Mouse (Mus musculus) ES-Bruce4 (cell line): ENCODE results near the gene Hba-a1. TPM values are rescaled to one million over a fixed set of nuclear protein-coding genes. Genes with fewer than 3 reads are reported as not detected.

Experiments used
- H3K27ac ChIP-seq: 2 replicates; pipeline ENCODE4 v1.5.1; 2012; ENCODE audit warnings: low read length, inconsistent platforms; ENCODE audit not compliant: insufficient read depth
- H3K27me3 ChIP-seq: 2 replicates; pipeline ENCODE4 v1.6.1; 2012; ENCODE audit warnings: mild to moderate bottlenecking, low read length, inconsistent platforms; ENCODE audit not compliant: control insufficient read depth, poor library complexity, insufficient read depth, severe bottlenecking
- H3K36me3 ChIP-seq: 2 replicates; pipeline ENCODE4 v1.6.1; 2012; ENCODE audit warnings: inconsistent platforms, mild to moderate bottlenecking, low read length, moderate library complexity; ENCODE audit not compliant: control insufficient read depth, poor library complexity, insufficient read depth, severe bottlenecking
- H3K4me1 ChIP-seq: one replicate; pipeline ENCODE4 v1.8.1; 2011; ENCODE audit warnings: low read length; ENCODE audit not compliant: control insufficient read depth, insufficient read depth
- H3K4me3 ChIP-seq: 2 replicates; pipeline ENCODE4 v1.5.1; 2011; ENCODE audit warnings: low read depth, mild to moderate bottlenecking, low read length
- H3K9ac ChIP-seq: 2 replicates; pipeline ENCODE4 v1.6.1; 2012; ENCODE audit warnings: low read depth, mild to moderate bottlenecking, inconsistent platforms; ENCODE audit not compliant: poor library complexity, severe bottlenecking
- H3K9me3 ChIP-seq: replicated peaks from 2 replicates; pipeline ENCODE4 v1.6.1; 2012; ENCODE audit warnings: mild to moderate bottlenecking, low read length, inconsistent platforms; ENCODE audit not compliant: control insufficient read depth, poor library complexity, insufficient read depth, severe bottlenecking
- CTCF ChIP-seq: IDR thresholded peaks from one replicate; pipeline ENCODE4 v1.8.1; 2011; ENCODE audit warnings: low read depth, low read length
- EP300 ChIP-seq: IDR thresholded peaks from 2 replicates; pipeline ENCODE4 v1.6.1; 2011; ENCODE audit warnings: low read depth, low read length; ENCODE audit not compliant: insufficient read depth
- POLR2A ChIP-seq: IDR thresholded peaks from one replicate; pipeline ENCODE4 v1.8.1; 2011; ENCODE audit warnings: low read length; ENCODE audit not compliant: insufficient read depth
- polyA plus RNA-seq: library from polyadenylated mRNA; stranded (reverse); fragments of >200 nt; gene quantifications from 2 replicates; pipeline ENCODE4 v1.2.4, GENCODE M21; 2011; ENCODE audit warnings: low read depth; ENCODE audit not compliant: missing spikeins, insufficient read depth, insufficient read length

Gene Hba-a1
- polyA plus RNA-seq, 1 experiment: 1.6 TPM

DNA sequence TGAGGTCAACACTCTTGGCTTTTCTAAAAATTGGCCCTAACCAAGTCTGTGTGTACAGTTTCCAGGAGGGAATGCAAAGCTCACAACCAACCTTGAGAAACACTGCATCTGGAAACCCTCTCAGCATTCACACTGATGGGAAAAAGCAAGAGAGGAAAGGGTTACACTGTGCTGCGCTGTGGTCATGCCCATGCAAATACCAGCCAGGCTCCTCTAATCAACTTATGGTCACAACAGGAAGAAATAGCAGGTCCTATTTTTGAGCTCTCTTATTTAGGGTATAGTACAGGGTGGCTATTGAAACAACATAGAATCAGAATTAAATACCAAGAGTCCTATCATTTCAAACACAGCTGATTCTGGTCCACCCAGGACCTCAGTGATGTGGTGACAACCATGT, 38.7 kb upstream of the Hba-a1 start:
- peaks cover 8% of the 10 kb centered on the region; the same call in 1 of the 2 replicates for H3K36me3 ChIP-seq
- H3K4me3 ChIP-seq: no peak overlapping the region
- H3K27ac ChIP-seq: no peak overlapping the region
- no peak overlapping the region for H3K9ac ChIP-seq
- peaks cover 3% of the 10 kb centered on the region for H3K4me1 ChIP-seq
- TF ChIP-seq CTCF: no peak
- TF ChIP-seq POLR2A: no peak
- no peak for TF ChIP-seq EP300
- no peaks in the 10 kb centered on the region for H3K9me3 ChIP-seq
- H3K27me3 ChIP-seq: no peaks in the 10 kb centered on the region

DNA sequence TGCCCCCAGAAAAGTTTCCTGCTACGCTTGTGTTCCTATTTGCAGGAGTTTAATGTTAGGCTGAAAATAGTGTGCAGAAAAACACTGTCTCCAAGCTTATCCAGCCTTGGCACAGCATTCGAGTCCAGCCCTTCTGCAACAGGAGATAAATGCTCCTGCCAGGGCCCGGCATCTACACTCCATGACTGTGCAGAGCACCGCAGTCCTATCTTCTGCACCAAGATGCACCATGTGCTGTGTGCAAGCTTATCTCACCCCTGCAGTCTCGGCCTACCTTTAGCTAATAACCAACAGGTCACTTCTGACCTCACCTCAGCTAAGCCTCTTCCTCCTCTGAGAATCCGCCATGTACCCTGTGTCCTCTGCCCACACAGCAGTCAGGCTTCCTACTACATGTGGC, 37.7 kb upstream of the Hba-a1 start:
- Histone ChIP-seq H3K27ac (no peak overlapping the region), H3K4me1 (peaks cover 3% of the 10 kb centered on the region), H3K9me3 (no peaks in the 10 kb centered on the region), H3K9ac (no peak overlapping the region), H3K36me3 (peaks cover 8% of the 10 kb centered on the region; the same call in 1 of the 2 replicates), H3K27me3 (no peaks in the 10 kb centered on the region), H3K4me3 (no peak overlapping the region)
- TF ChIP-seq CTCF: no peak
- TF ChIP-seq POLR2A: no peak
- no peak for TF ChIP-seq EP300

DNA sequence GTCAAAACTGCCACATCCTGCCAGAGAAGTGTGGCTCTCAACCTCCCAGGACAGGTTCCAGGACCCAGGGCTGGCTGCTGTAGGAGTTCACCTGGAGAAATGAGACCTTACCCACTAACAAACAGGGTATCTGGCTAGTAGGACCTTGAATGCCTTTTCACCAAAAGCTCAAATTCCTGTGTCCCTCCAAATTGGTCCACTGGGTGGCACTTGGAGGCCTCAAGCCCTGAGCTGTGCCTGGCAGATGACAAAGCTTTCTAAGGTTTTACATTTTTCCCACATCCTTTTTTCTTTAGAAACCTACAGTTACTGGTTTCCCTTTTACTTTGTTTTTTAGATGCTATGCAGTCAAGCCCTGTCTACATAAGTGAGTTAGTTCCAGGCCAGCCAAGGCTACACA, 36.2 kb upstream of the Hba-a1 start:
- no peaks in the 10 kb centered on the region for H3K9me3 ChIP-seq
- H3K27ac ChIP-seq: no peak overlapping the region
- H3K27me3 ChIP-seq: no peaks in the 10 kb centered on the region
- peaks cover 3% of the 10 kb centered on the region for H3K4me1 ChIP-seq
- H3K9ac ChIP-seq: no peak overlapping the region
- peaks cover 8% of the 10 kb centered on the region; the same call in 1 of the 2 replicates for H3K36me3 ChIP-seq
- H3K4me3 ChIP-seq: no peak overlapping the region
- TF ChIP-seq EP300 (no peak), CTCF (no peak), POLR2A (no peak)

DNA sequence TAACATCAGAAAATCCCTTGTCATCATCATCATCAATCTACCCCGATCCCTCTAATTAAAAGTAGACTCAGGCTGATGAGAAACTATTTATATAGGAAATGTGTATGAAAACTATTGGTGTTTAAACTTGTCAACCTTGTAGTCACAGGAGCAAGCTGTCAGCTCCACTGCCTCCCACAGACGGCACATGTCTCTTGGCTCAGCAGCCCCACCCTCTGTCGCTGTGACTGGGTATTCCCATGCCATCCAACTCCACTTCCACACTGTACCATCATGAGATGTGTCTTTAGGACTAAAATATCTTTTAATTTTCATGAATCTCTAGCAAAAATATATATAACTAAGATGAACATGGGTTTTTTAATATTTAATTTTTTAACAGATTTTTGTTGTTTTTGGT, 35.0 kb upstream of the Hba-a1 start:
- H3K9ac ChIP-seq: no peak overlapping the region
- TF ChIP-seq POLR2A: no peak
- no peak for TF ChIP-seq EP300
- TF ChIP-seq CTCF: no peak

DNA sequence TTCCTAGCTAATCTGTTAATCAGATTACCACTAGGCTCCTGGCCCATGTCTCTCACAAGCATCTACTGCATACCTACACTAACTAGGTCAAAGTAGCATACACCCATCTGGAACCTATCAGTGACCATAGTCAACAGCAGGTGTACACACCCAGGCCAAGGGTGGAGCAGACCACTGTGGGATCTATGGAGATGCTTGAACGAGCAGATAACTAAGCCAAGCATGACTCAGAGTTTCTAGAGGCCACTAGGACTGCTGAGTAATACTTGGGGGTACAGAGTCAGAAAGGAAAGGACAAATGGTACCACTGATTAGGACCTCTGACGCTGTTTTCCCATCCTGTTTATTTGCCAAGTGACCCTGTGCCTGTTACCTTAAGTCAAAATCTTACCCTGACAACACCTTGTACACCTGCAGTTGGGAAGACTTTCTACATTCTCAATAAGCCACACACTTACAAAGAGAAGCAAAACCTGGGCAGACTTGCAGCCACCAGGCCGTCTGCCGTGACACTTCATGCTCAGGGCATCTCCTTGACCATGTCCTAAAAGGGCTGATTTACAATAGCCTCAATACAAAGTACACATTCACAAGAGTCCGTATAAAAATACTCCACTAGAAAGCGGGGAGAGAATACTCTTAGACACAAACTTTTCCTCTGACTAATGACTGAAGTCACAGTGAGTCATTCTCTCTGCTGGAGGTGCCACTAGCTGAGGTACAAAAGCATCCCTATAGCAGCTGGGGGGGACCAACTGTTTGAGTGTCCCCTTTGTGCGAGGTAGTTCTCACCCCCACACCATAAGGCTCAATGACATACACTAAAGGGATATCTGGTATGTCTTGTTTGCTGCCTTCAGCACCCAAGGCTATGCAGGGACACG, 32.2 kb upstream of the Hba-a1 start:
- Histone ChIP-seq H3K4me1 (no peaks in the 10 kb centered on the region), H3K9me3 (no peaks in the 10 kb centered on the region), H3K36me3 (peaks cover 10% of the 10 kb centered on the region; the same call in 1 of the 2 replicates), H3K27ac (no peak overlapping the region), H3K4me3 (no peak overlapping the region), H3K27me3 (no peaks in the 10 kb centered on the region), H3K9ac (no peak overlapping the region)
- TF ChIP-seq CTCF: no peak
- no peak for TF ChIP-seq EP300
- TF ChIP-seq POLR2A: no peak

More for the DNA sequence above, 35.0 kb upstream of the Hba-a1 start:
- H3K36me3 ChIP-seq: peaks cover 10% of the 10 kb centered on the region; the same call in 1 of the 2 replicates
- H3K27ac ChIP-seq: no peak overlapping the region
- H3K4me3 ChIP-seq: no peak overlapping the region
- H3K9me3 ChIP-seq: no peaks in the 10 kb centered on the region
- H3K27me3 ChIP-seq: no peaks in the 10 kb centered on the region
- peaks cover 3% of the 10 kb centered on the region for H3K4me1 ChIP-seq

DNA sequence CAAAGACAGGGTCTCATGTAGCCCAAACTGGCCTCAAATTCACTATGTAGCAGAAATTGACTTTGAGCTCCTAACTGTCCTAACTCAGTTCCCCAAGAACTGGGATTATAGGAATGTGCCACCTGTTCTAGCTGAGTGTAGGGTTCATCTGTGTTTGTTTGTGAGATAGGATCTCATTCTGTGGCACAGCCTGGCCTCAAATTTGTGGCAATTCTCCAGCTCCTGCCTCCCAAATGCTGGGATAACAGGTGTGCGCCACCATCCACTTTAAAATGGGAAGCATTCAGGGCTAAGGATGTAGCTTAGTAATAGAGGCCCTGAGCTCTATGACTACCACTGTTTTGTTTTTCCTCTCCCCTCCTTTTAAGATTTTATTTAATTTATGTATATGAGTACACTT, 30.2 kb upstream of the Hba-a1 start:
- Histone ChIP-seq H3K27me3 (no peaks in the 10 kb centered on the region), H3K27ac (no peak overlapping the region), H3K4me1 (no peaks in the 10 kb centered on the region), H3K9me3 (no peaks in the 10 kb centered on the region), H3K36me3 (0 out of 2 replicates have a peak, but pooled peaks cover 4% of the 10 kb centered on the region), H3K9ac (no peak overlapping the region), H3K4me3 (no peak overlapping the region)
- TF ChIP-seq CTCF: no peak
- TF ChIP-seq POLR2A: no peak
- TF ChIP-seq EP300: no peak
